Mouse (Mus musculus): ENCODE measurements at regions not wholly inside any gene's neighbourhood (a gene's known extent, or its start where the extent isn't known, plus 50 kb on each side); places are given as distances from the start of the nearest gene placed in this dataset.
"Not testable (repeated sequence)": the region's sequence is repeated elsewhere in the genome, so short reads cannot be mapped to it uniquely, and the experiment has no call there.

- H3K4me3 ChIP-seq (ENCODE audit: low read length), result no peak overlapping the region
- 0 out of 2 replicates have a peak, but pooled peaks have one; percentile 39 for ATAC-seq (ENCODE audit: low FRiP score, low TSS enrichment)
- 70% methylated on average over 7 of the region's 7 CpGs for WGBS
Observed at GRCm38 (mm10) chr16:76958597-76959392, 54.7 kb upstream of the Usp25 start.

DNA sequence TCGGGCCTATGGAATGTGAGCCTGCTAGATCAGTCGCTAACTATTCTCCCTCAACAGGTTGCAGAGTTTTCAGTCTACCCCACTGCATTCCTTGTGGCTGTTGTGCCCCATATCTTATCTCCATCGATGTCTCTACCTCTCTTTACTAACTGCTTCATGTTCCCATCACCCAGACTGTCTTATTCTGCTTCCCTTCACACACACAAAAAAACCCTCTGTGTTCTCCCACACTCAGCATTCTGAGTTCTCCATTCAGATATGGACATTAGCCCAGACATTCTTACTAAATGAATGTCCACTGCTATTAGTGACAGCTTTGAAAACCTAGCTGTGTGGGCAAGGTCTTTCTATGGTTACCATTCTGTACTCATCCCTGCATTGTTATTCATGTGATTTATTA is 56.0 kb upstream of the Usp25 start:
- no peaks in the 10 kb centered on the region for H3K36me3 ChIP-seq (ENCODE audit: insufficient read depth, low read length)
- 65% methylated on average over 3 of the region's 3 CpGs for WGBS
- ATAC-seq (ENCODE audit: low FRiP score, low TSS enrichment), result no peak
- no peak overlapping the region for H3K9ac ChIP-seq (replicated peaks; ENCODE audit: low read length)
- no peaks in the 10 kb centered on the region for H3K9me3 ChIP-seq (ENCODE audit: low read length)
- no peak overlapping the region for H3K27ac ChIP-seq (ENCODE audit: low read length)
- H3K4me2 ChIP-seq (replicated peaks; ENCODE audit: low read depth, low read length), result no peak overlapping the region
- no peak overlapping the region for H3K4me3 ChIP-seq (ENCODE audit: low read length)
- no peaks in the 10 kb centered on the region for H3K27me3 ChIP-seq (ENCODE audit: insufficient read depth, low read length)
- no peaks in the 10 kb centered on the region for H3K4me1 ChIP-seq (ENCODE audit: insufficient read depth, low read length)

More at GRCm38 (mm10) chr16:76958597-76959392, 54.7 kb upstream of the Usp25 start:
- no peak overlapping the region for H3K4me2 ChIP-seq (replicated peaks; ENCODE audit: low read depth, low read length)
- no peak overlapping the region for H3K9ac ChIP-seq (replicated peaks; ENCODE audit: low read length)
- no peaks in the 10 kb centered on the region for H3K27me3 ChIP-seq (ENCODE audit: insufficient read depth, low read length)
- H3K27ac ChIP-seq (ENCODE audit: low read length), result no peak overlapping the region
- H3K36me3 ChIP-seq (ENCODE audit: insufficient read depth, low read length), result no peaks in the 10 kb centered on the region
- H3K9me3 ChIP-seq (ENCODE audit: low read length), result no peaks in the 10 kb centered on the region
- H3K4me1 ChIP-seq (ENCODE audit: insufficient read depth, low read length), result no peaks in the 10 kb centered on the region

DNA sequence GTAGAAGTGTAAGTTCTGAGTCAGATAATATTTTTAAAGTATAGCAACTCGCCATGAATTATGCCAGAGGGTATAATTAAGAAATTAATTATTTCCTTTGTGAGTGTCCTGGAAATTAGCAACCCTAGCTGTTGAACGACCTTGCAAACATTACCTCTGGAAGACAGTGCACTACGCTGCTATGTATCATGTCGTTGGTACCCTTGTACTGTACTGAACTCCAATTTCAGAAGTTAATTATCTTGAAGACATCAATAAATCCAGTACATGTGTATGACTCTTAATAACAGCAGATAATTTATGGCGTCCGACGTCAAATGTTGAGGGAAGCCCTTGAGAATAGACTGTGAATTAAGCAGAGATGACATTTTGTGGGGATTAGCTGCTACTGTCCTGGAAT is 56.4 kb upstream of the Usp25 start:
- WGBS, result 73% methylated on average over 7 of the region's 7 CpGs
- Histone ChIP-seq H3K4me2 (replicated peaks; ENCODE audit: low read depth, low read length) (no peak overlapping the region), H3K4me3 (ENCODE audit: low read length) (no peak overlapping the region), H3K27ac (ENCODE audit: low read length) (no peak overlapping the region), H3K9ac (replicated peaks; ENCODE audit: low read length) (no peak overlapping the region), H3K27me3 (ENCODE audit: insufficient read depth, low read length) (no peaks in the 10 kb centered on the region), H3K9me3 (ENCODE audit: low read length) (no peaks in the 10 kb centered on the region), H3K4me1 (ENCODE audit: insufficient read depth, low read length) (no peaks in the 10 kb centered on the region), H3K36me3 (ENCODE audit: insufficient read depth, low read length) (no peaks in the 10 kb centered on the region)
- no peak for ATAC-seq (ENCODE audit: low FRiP score, low TSS enrichment)

GRCm38 (mm10) chr16:76950836-76951486 is 62.5 kb upstream of the Usp25 start:
- H3K27me3 ChIP-seq (ENCODE audit: insufficient read depth, low read length), result no peaks in the 10 kb centered on the region
- no peak overlapping the region for H3K4me3 ChIP-seq (ENCODE audit: low read length)
- WGBS, result 81% methylated on average over 10 of the region's 10 CpGs
- H3K27ac ChIP-seq (ENCODE audit: low read length), result no peak overlapping the region
- no peaks in the 10 kb centered on the region for H3K4me1 ChIP-seq (ENCODE audit: insufficient read depth, low read length)
- no peak for ATAC-seq (ENCODE audit: low FRiP score, low TSS enrichment)
- H3K4me2 ChIP-seq (replicated peaks; ENCODE audit: low read depth, low read length), result no peak overlapping the region
- H3K9me3 ChIP-seq (ENCODE audit: low read length), result no peaks in the 10 kb centered on the region
- H3K9ac ChIP-seq (replicated peaks; ENCODE audit: low read length), result no peak overlapping the region
- H3K36me3 ChIP-seq (ENCODE audit: insufficient read depth, low read length), result no peaks in the 10 kb centered on the region

- H3K4me3 ChIP-seq (ENCODE audit: low read length), result no peak overlapping the region
- no peak overlapping the region for H3K9ac ChIP-seq (replicated peaks; ENCODE audit: low read length)
- no peaks in the 10 kb centered on the region for H3K27me3 ChIP-seq (ENCODE audit: insufficient read depth, low read length)
- ATAC-seq (ENCODE audit: low FRiP score, low TSS enrichment), result no peak
- no peaks in the 10 kb centered on the region for H3K36me3 ChIP-seq (ENCODE audit: insufficient read depth, low read length)
- no peak overlapping the region for H3K4me2 ChIP-seq (replicated peaks; ENCODE audit: low read depth, low read length)
- H3K27ac ChIP-seq (ENCODE audit: low read length), result no peak overlapping the region
- 70% methylated on average over 5 of the region's 5 CpGs for WGBS
- H3K4me1 ChIP-seq (ENCODE audit: insufficient read depth, low read length), result no peaks in the 10 kb centered on the region
- H3K9me3 ChIP-seq (ENCODE audit: low read length), result no peaks in the 10 kb centered on the region
Observed at GRCm38 (mm10) chr16:76947011-76947410, 66.5 kb upstream of the Usp25 start.

DNA sequence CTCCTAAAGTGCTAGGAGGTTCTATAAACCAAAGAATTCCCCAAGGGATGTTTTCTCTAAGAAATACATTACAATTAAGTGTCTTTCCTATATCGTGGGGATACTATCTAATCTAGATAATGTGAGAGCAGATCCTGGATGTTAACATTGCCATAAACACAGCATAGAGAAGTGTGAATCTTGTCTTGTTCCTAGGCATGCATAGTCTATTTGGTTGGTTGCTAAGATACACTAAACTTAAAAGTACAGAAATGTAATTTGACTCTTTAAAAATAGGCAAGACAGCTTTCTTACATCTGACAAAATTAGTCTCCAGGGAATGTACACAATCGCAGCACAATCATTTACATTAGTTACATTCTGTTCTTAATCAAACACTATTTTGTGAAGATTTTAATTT is 75.4 kb upstream of the Usp25 start:
- no peak overlapping the region for H3K4me3 ChIP-seq (ENCODE audit: low read length)
- H3K9ac ChIP-seq (replicated peaks; ENCODE audit: low read length), result no peak overlapping the region
- H3K27ac ChIP-seq (ENCODE audit: low read length), result no peak overlapping the region
- no peaks in the 10 kb centered on the region for H3K27me3 ChIP-seq (ENCODE audit: insufficient read depth, low read length)
- H3K4me1 ChIP-seq (ENCODE audit: insufficient read depth, low read length), result no peaks in the 10 kb centered on the region
- H3K4me2 ChIP-seq (replicated peaks; ENCODE audit: low read depth, low read length), result no peak overlapping the region
- 67% methylated on average over 2 of the region's 2 CpGs for WGBS
- ATAC-seq (ENCODE audit: low FRiP score, low TSS enrichment), result no peak
- no peaks in the 10 kb centered on the region for H3K9me3 ChIP-seq (ENCODE audit: low read length)
- no peaks in the 10 kb centered on the region for H3K36me3 ChIP-seq (ENCODE audit: insufficient read depth, low read length)

- no peaks in the 10 kb centered on the region for H3K27me3 ChIP-seq (ENCODE audit: insufficient read depth, low read length)
- no peak overlapping the region for H3K4me3 ChIP-seq (ENCODE audit: low read length)
- ATAC-seq (ENCODE audit: low FRiP score, low TSS enrichment), result no peak
- no peaks in the 10 kb centered on the region for H3K36me3 ChIP-seq (ENCODE audit: insufficient read depth, low read length)
- 72% methylated on average over 6 of the region's 6 CpGs for WGBS
- no peaks in the 10 kb centered on the region for H3K4me1 ChIP-seq (ENCODE audit: insufficient read depth, low read length)
- no peak overlapping the region for H3K4me2 ChIP-seq (replicated peaks; ENCODE audit: low read depth, low read length)
- H3K9me3 ChIP-seq (ENCODE audit: low read length), result no peaks in the 10 kb centered on the region
- no peak overlapping the region for H3K9ac ChIP-seq (replicated peaks; ENCODE audit: low read length)
- no peak overlapping the region for H3K27ac ChIP-seq (ENCODE audit: low read length)
Observed at GRCm38 (mm10) chr16:76927901-76928300, 85.6 kb upstream of the Usp25 start.

GRCm38 (mm10) chr16:76920137-76920536 is 93.4 kb upstream of the Usp25 start:
- not testable (repeated sequence) for ATAC-seq (ENCODE audit: low FRiP score, low TSS enrichment); H3K4me1 ChIP-seq (ENCODE audit: insufficient read depth, low read length); H3K36me3 ChIP-seq (ENCODE audit: insufficient read depth, low read length); H3K9ac ChIP-seq (replicated peaks; ENCODE audit: low read length); H3K27me3 ChIP-seq (ENCODE audit: insufficient read depth, low read length); H3K27ac ChIP-seq (ENCODE audit: low read length); H3K4me3 ChIP-seq (ENCODE audit: low read length); H3K9me3 ChIP-seq (ENCODE audit: low read length); H3K4me2 ChIP-seq (replicated peaks; ENCODE audit: low read depth, low read length)
- 92% methylated on average over 11 of the region's 11 CpGs for WGBS

DNA sequence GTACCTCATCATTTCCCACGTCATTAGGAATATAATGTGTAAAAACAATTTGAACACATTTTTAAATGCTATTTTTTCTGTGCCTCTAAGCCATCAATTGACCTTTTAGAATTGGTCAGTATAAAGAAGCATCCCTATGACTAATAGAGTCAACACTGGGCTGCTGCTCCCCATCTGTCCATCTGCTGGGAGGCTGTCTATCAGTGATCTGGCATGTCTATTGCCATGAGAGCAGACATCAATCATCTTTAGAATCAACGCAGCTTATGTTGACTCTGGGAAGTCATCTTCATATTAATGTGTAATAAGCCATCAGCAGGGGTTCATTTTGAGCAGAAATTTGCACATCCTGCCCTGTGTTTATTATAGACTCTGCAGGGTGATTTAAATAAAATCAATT is 94.9 kb upstream of the Usp25 start:
- WGBS, result 85% methylated on average over 2 of the region's 2 CpGs
- Histone ChIP-seq H3K27me3 (ENCODE audit: insufficient read depth, low read length) (no peaks in the 10 kb centered on the region), H3K4me1 (ENCODE audit: insufficient read depth, low read length) (no peaks in the 10 kb centered on the region), H3K9ac (replicated peaks; ENCODE audit: low read length) (no peak overlapping the region), H3K4me2 (replicated peaks; ENCODE audit: low read depth, low read length) (no peak overlapping the region), H3K4me3 (ENCODE audit: low read length) (no peak overlapping the region), H3K36me3 (ENCODE audit: insufficient read depth, low read length) (no peaks in the 10 kb centered on the region), H3K9me3 (ENCODE audit: low read length) (no peaks in the 10 kb centered on the region), H3K27ac (ENCODE audit: low read length) (no peak overlapping the region)
- ATAC-seq (ENCODE audit: low FRiP score, low TSS enrichment), result no peak

DNA sequence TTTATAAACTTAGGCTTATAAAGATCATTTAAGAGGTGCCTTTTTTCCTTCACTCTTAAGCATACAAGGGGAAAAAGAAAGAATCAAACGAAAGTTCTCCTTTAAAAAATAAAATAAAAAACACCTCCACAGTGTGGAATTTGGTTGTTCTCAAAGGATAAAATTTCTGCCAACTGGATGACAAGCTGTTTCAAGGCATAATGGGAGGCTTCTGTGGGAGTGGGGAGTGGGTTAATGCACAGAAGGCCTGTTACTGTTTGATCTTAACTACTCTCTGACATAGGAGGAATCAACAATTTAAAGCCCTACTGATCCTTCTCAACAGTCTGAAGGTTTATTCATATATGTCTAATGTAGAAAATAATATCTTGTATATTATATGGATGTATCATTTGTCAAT is 99.2 kb upstream of the Usp25 start:
- H3K27me3 ChIP-seq (ENCODE audit: insufficient read depth, low read length), result no peaks in the 10 kb centered on the region
- no peak overlapping the region for H3K4me2 ChIP-seq (replicated peaks; ENCODE audit: low read depth, low read length)
- H3K9ac ChIP-seq (replicated peaks; ENCODE audit: low read length), result no peak overlapping the region
- no peak overlapping the region for H3K4me3 ChIP-seq (ENCODE audit: low read length)
- WGBS, result 55% methylated on average over 1 of the region's 1 CpGs
- H3K36me3 ChIP-seq (ENCODE audit: insufficient read depth, low read length), result no peaks in the 10 kb centered on the region
- H3K4me1 ChIP-seq (ENCODE audit: insufficient read depth, low read length), result no peaks in the 10 kb centered on the region
- no peaks in the 10 kb centered on the region for H3K9me3 ChIP-seq (ENCODE audit: low read length)
- no peak for ATAC-seq (ENCODE audit: low FRiP score, low TSS enrichment)
- no peak overlapping the region for H3K27ac ChIP-seq (ENCODE audit: low read length)
